Mouse (Mus musculus) kidney, postnatal 36 days (tissue): ENCODE data around the gene Hunk.

Experiments used
- DNase-seq, 2 experiments: peaks; one replicate each; pipeline ENCODE4 v3.0.0; 2021 to 2022; ENCODE audit warnings: mixed read lengths in 2 of 2

Gene Hunk

DNA sequence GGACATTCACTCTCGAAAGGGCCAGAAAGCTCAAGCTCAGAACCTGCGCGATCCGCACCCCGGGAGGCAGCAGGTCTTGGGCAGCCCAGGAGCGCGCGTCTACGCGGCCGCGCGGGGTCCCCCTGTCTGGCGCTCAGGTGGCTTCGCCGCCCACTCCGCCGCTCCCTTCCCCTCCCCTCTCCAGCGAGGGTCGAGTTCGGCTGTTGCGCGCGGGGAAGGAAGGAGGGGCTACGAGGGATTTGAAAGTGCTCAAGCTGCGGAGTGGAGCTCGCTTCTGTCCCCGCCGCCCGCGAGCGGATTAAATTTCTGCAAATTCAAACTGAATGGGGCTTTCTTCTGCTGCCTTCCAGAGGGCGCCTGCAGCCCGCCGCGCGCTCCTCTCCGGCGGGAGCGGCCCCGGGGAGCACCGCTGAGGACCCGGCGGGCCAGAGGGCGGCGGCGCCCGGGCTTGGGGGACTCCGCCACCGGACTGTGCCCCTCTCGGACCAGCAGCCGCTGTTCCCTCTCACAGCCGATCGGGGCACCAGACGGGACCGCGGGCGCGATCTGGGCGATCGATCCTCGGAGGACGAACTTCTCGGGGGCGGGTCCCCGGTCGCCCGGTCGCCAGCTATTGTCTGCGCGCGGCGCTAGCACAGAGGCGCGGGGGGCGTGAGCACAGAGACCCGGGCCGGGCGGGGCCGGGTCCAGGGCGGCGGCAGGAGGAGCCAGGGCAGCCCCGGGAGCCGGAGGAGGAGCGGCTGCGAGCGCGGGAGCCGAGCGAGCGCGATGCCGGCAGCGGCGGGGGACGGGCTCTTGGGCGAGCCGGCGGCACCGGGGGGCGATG, at the start of gene Hunk:
Hunk (plus strand) TSS at position 326 of the 826 bp plus-strand sequence.
- peak; percentile 45 to 77 for DNase-seq

DNA sequence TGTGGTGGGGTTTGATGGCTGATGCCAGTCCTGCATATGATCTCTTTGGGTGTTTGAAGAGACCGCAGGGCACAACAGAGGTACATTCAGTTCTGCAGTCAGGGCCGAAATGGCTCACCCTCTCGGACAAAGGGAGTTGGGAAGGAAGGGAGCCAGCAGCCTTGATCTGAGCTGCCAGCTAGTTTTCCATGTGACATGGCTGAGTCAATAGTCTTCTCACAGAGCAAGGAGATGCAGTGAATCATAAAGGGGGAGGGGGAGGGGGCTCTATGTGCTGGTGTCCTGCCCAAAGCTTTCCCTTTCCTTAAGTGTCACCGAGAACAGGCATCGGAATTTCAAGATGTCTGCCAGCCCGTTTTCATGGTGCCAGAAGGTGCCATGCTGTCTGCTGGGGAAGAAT, 46.8 kb upstream of the Hunk start:
- DNase-seq = no peak

DNA sequence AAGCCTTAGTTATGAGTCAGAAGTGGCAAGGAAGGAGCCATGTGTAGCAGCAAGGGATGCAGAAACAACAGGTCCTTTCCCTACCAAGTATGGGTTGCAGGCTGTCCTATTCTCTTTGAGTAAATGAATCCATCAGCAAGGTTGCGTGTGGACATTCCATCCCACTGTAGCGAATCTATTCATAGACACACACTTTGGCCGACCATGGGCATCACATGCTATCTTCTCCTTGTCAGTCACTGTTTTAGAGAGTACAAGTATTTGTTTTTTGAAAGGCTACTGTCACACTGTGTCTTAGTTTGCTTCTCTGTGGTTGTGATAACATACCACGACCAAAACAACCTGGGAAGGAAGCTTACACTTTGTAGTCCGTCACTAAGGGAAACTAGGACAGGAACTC, 44.7 kb upstream of the Hunk start:
- DNase-seq = no peak

DNA sequence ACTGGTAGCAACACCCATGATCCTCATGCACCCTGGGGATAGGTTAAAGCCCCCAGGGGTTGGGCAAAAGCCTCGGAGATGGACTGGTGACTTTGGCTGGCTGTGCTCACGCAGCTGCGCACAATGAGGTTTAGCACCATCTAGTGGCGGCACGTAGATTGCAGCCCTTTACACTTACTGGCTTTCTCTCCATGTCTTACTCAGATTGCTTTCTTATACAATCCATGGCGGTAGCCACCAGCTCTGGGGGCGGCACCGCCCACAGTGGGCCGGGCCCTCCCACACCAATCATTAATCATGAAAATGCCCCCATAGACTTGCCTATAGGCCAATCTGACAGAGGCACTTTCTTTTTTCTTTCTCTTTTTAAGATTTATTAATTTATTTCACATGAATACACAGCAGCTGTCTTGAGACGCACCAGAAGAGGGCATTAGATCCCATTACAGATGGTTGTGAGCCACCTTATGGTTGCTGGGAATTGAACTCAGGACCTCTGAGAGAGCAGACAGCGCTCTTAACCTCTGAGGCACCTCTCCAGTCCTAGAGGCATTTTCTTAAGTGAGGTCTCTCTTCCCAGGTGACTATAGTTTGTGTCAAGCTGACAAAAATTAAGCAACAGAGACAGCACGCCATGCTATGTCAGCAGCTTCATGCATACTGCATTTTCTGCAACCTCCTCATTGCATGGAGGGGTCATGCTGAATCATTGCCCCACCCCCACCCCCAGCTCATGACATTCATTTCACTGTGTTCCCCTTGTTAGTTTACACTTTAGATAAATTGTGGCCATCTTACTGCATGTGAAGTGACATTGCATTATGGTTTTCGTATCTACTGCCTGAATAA, 35.9 kb upstream of the Hunk start:
- DNase-seq = peak; percentile 75 to 81

DNA sequence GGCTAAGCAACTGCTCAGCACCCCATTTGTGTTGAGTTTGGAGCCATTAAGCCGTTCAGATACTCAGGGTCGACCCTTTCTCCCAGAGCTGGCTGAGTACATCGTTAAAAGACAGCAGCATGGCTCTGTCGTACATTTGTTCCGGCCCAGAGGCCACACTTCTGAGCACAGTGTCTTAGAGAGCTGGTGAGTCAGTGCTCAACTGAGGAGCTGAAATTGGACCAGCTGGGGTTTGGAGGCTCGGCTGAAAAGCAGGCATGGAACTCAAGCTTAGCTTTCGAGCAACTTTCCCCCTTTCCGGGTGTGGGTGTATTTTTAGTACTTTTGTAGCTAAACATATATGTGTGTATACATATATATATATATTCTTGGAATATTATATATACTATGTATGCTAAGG, 34.1 kb upstream of the Hunk start:
- DNase-seq = no peak

DNA sequence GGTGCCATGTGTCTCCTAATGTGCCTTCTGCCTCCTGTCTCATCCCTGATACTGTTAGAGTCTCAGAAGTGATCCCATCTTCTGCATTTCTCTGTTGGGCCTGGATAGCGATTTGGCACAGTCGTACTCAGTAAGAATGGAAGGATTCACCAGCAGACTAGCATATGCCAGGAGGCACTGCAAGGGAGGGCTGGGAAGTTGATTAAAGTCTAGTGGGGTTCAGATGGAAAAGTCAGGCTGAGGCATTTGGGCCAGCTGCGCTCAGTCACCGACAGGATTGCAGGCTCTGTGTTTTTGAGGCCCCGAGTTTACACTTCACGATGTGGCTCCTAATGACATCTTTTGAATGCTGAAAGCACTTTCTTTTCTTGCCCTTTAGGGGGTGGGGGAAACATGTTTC, 33.1 kb upstream of the Hunk start:
- DNase-seq = no peak

DNA sequence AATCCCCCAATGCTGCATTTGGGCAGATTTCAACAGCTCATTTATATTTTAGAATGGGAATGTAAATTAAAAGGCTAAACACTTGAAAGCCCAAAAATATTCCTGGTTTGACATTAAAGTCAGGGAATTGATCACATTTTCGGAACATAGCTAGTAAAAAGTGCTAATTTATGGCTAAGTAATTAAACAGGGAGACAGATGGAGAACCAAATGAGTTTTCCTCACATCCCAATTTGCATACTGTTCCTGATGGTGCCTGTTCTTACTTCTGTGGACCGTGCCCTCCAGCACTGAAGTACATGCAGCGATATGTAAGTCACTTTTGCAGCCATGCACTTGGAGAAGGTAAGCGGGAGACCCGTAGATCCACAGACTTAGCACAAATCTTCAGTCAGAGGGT, 32.7 kb upstream of the Hunk start:
- no peak for DNase-seq

DNA sequence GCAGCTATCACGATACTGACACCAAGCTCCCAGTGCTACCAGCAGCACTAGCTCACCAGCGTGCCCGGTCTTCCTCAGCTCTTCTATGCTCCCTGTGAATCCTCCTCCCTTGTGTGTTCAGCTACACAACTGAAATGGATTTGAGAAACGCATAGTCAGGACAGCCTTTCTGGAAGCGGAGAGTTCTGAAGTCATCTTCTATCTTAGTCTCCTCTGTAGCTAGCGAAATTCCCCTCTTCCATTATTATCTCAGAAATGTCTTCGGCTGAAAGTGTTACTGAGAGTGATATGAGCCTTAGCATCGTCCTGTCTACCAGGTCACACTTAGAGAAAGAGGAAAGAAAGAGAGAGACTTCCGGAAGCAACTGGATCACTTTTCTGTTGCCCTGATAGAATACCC, 26.5 kb upstream of the Hunk start:
- DNase-seq = no peak

DNA sequence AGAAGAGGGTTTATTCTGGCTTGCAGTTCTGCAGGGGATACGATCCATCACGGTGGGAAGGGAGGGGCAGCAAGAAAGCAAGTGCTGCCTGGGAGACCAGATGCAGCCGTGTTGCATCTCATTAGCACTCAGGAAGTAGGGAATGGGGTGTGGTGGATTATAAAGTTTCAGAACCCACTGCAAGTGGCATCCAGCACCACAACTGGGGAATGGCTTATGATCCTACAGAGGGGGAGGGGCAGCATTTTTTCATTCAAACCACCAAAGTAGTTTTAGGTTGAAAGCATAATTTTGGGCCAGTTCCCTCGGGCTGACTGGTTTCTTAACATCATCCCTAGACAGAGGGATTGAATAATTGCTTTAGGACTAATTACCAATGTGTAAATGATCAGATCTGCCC, 26.1 kb upstream of the Hunk start:
- DNase-seq = no peak

DNA sequence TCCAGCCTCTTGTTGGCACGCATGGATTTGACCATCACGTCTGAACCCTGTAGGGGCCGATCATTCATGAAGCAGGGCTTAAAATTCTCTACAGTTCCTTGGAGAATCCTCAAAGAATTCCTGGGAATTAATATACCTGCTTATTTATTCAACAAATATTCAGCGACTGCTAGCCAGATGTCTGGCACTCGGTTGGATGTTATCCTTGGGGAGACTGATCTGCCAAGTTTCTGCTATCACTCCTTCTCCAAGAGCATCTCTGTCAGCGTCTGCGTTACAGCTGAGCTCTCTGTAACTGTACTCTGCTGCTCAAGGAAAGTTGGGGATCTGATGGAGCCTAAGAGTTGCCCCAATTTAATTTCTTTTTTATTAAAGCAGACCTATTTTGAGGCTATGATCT, 25.5 kb upstream of the Hunk start:
- no peak for DNase-seq

DNA sequence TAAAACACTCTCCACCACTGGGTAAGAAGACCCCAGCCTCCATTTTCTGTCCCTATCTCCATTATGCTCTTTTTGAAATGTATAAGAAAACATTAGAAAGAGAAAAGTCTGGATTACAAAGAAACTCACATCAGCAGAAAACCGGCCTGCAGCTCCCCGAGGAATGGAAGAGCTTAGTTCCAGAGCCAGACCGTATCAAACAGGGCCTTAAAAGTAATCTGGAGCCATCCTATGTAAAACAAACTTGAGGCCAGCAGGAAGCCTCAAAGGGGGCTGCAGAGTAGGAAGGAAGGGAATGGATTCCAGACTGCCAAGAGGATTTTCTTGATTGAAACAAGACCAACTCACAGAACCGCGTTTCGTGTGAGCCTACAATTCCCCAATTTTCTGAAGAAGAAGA, 22.9 kb upstream of the Hunk start:
- DNase-seq = no peak

DNA sequence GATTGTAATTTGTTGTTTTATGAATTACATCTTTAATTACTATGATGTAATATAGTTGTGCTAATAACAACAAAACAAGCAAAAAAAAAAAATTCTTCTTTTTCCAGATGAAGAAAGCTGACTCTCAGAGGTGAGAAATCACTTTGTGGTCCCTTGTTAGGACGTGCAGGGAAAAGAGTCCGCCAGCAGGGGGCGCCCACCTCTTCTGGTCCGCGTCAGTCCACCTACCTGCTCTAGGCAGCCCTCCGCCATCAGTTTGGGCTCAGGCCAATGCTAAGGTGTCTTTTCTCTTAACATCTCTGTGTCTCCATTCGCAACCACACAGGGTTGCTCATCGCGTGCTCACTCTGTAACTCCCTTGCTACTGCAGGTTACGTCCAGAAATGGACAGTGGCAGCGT, 5.9 kb upstream of the Hunk start:
- peak; percentile 80 to 94 for DNase-seq

DNA sequence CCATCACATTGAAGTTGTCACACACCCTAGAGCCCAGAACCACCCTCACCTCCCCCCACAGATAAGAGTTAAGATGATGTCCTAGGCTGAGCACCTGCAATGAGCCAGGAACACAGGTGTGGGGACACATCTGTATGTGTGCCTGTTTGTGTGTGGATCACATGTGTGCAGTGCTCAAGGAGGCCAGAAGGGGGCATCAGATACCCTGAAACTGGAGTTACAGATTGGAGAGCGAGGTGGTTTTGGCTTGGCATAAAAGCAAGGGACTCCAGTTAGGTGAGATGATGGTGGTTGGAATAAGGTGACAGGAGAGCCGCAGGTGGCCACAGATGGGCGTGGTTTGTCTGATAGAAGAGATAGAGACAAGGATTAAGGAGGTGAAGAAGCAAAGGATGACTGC, 4.2 kb upstream of the Hunk start:
- peak in 1 of 2 experiments; percentile 51 for DNase-seq

DNA sequence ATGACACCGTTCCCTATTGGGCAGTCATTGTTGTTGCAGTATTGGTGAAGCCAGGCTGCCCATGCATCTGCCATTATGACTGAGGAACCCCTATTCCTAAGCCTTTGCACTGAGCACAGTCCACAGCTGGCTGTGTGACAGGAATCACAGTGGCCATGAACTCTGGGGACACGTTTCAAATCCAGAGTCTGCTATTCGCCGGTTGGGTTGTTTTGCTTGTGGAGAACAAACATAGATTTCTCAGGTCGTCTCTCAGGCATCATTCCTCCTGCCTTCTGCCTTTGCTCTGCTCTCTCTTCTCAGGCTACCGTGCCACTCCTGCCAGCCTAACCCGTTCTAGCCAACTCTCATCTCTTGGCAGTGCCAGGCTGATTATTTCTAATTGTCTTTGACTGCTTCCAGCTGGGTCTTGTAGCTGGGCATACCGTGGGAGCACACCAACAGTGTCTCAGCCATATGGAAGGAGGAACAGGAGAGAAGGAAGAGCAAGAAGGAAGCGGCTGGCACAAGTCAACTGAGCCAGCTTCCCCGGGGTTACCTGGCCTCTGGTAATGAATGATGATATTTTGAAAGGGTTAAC, 3.0 kb upstream of the Hunk start:
- peak in 1 of 2 experiments; percentile 29 for DNase-seq

DNA sequence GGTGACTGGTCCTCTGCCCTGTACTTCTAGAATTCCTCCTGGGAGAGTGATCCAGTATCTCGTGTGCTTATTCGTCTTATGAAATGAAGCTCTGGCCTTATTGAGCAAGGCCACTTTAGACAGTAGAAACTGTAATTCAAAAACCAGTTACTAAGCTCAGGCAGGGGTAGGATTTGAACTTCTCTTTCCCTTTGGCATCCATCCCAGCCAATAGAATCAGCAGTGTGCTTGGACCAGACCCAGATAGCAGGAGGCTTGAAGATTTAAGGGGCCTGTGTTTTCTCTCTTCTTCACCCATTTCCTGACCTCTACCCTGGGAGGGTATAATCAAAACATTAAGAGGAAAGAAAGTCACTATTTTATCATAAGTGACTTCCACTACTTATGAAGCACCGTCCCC, 1.8 kb upstream of the Hunk start:
- peak; percentile 39 to 45 for DNase-seq

DNA sequence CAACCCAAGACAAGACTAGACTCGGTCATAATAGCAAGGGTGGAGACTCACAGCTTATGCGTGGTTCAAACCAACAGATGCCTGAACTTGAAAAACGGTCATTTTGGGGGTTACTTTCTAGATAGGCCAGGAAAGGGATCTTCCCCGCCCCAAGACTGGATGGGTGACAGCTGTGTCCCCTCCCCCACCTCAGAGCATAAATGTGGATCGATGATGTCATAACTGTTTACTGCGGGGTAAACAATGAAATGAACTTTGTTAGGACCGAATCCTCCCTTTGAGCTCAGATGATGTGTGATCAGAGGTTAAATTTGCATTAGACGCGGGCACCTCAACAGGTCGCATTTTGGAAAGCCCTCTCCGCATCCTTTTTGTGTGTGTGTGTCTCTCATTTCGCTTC, 967 bp upstream of the Hunk start:
- no peak for DNase-seq

DNA sequence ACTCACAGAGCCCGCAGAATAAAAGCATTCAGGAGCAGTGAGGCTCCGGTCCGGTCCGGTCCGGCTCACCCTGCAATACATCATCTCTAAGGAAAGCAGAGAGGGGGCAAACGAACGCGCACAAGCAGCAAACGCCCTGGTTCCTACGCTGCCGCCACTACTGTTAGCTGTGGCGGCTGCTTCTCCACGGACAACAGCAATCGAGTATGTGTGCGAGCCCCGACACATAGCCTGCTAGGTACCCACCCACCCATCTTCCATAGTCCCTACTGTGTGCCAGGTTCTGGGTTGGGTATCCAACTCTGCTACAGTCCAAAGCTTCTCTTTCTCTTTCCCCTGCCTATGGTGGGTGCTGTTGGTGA, 506 bp upstream of the Hunk start:
- peak in 1 of 2 experiments; percentile 42 for DNase-seq

DNA sequence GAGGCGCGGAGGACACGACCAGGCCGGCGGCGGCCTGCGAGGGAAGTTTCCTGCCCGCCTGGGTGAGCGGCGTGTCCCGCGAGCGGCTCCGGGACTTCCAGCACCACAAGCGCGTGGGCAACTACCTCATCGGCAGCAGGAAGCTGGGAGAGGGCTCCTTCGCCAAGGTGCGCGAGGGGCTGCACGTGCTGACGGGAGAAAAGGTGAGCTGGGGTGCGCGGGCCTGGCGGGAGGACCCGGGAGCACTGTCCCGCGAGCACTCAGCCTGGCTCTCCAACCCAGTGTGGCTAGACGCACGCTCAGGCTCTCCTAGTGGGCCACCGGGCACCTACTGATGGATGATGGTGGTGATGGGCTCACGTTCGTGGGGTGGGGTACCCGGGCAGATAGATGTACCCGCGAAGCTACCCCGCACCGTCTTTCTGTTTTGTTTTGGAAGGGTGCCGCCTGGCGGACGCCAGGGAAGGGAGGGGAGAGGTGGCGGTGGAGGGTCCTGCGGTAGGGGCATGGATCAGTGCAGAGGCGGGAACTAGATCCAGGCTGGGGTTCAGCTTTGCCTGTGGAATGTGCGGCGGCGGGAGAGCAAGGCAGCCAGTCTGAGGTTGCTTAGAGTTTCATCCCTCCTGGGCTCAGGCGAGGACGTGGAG, 824 bp downstream of the Hunk start:
- peak; percentile 49 to 70 for DNase-seq

DNA sequence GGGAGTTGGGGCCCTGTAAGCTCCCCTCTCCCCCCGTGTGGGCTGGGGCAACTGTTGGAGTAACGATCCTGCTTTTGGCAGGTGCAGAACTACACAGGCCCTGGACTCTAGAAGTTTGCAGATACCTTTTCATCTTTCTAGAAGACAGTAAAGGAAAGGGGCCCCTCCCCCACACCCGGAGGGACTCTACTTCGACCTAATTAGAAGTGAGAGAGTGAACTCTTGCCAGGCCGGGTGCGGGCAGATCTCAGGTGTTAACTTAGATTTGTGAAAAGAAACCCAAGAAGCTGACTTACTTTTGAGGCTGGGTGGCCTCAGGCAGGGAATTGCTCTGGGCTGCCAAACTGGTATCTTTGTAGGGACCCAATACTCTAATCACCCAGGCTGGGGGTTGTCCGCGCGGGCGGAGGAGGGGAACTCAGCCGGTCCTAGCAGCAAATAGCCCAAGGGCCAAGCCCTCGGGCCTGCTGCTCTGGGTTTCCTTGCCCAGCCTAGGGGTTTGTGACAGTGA, 1.4 kb downstream of the Hunk start:
- peak; percentile 71 to 89 for DNase-seq

DNA sequence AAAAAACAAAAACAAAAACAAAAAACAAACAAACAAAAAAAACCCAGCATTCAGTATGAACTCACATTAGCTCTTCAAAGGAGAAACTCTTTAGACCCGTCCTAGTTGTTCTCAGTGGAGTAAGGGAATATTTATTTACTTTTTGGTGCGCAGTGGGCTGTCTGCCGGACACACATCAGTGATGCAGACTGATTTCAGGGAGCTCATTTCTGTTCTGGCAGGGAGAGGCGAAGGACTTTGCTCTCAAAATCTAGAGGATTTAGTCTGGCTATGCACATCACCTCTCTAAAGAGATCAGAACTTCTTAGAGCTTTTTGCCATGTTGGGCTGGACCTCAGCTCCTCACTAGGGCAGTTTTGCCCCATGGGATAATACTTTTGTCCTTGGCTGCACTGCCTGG, 2.1 kb downstream of the Hunk start:
- peak; percentile 54 to 60 for DNase-seq

DNA sequence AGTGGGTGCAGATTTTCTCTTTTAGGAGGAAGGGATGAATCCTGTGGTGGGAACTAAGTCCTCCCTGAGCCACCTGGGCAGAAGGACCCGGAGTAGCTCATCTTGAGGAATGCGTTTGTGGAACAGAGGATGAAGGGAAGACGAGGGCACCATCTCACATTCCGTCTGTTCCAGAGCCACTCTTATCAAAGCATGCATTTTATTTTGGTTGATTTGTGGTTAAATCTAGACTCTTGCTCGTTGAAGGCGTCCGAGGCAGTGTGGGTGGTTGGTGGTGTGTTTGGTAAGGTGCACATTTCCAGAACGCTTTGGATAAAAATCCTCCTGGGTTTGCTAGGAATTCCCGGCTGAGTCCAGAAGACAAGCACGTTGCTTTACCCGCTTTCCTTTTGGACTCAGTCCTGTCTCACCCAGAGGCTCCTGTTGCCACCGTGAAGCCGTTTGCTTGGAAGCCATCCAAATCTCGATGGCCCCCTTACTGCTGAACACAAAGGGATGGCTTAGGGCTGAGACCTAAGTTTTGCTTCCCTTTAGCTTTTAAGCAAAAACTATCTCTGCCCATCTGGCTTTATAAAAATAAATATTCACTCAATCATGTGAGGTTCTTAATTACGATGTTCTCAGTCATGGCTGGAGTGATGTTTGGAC, 3.4 kb downstream of the Hunk start:
- no peak for DNase-seq

DNA sequence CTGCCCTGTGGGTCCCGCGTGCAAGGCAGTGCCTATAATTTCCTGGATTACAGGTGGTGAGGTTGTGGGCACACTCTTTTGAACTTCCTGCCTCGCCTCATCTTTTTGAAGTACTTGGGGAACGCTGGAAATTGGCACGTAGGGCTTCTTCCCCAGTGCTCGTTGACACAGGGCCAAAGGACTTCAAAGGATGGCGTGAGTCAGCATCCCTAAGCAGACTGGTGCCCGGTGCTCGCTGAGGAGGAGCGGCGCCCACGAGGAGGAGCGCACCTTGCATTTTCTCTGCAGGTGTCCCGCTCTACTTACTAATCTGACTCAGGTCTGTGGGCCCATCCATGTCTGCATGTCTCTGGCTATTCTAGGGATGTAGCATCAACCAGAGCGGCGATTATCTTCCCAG, 4.9 kb downstream of the Hunk start:
- peak in 1 of 2 experiments; percentile 42 for DNase-seq

DNA sequence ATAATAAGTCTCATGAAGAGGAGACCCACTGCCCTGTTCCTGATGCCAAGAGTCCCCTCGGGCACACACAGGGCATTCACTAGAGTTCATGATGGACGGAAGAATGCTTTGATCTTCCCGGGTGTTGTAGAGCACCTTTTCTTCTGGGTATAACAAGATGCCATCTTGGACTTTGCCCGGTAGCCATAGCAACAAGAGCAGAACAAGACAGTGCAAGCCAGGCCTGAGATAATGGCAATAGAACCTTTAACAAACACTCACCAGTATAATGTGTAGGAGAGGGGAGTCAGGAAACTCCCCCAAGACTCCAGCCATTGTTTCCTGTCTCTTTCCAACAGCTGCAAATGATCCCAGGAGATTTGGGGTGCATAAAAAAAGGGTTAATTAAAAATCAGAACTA, 8.9 kb downstream of the Hunk start:
- peak; percentile 84 to 86 for DNase-seq
